Mouse (Mus musculus) gastrocnemius, adult 18-20 months (tissue): Measurements from ENCODE around the gene Sdhaf1. TPM values are rescaled to one million over a fixed set of nuclear protein-coding genes. Genes with fewer than 3 reads are reported as not detected.

ENCODE experiments used
- DNase-seq: peaks from one replicate; pipeline ENCODE4 v3.0.0; 2021; ENCODE audit warnings: low spot score
- total RNA-seq, 2 experiments: library from RNA; stranded (reverse); gene quantifications; 2 replicates each; pipeline ENCODE4 v1.2.3; 2021

Gene Sdhaf1
- total RNA-seq, 2 experiments from 2014 or later: 6.5 to 7.6 TPM

- no peak for DNase-seq
These were observed 2.7 kb upstream of the Sdhaf1 start for GRCm38 (mm10) chr7:30326427-30326826.

GRCm38 (mm10) chr7:30325364-30325763, 1.7 kb upstream of the Sdhaf1 start:
- DNase-seq: peak; percentile 25

- no peak for DNase-seq
These were observed 727 bp upstream of the Sdhaf1 start for GRCm38 (mm10) chr7:30324300-30324944.

GRCm38 (mm10) chr7:30322865-30323264, 830 bp downstream of the Sdhaf1 start:
- no peak for DNase-seq

GRCm38 (mm10) chr7:30322285-30322667, 1.4 kb downstream of the Sdhaf1 start:
- DNase-seq: peak; percentile 98

- DNase-seq: peak; percentile 62
These were observed 2.0 kb downstream of the Sdhaf1 start, which contains the start of gene E130208F15Rik for GRCm38 (mm10) chr7:30321539-30322284. Gene E130208F15Rik (plus strand): TSS chr7:30321740.

- DNase-seq: no peak
These were observed 2.7 kb downstream of the Sdhaf1 start for GRCm38 (mm10) chr7:30320946-30321345.

GRCm38 (mm10) chr7:30318142-30318541, 5.6 kb downstream of the Sdhaf1 start:
- no peak for DNase-seq

GRCm38 (mm10) chr7:30315559-30316529, 7.9 kb downstream of the Sdhaf1 start:
- DNase-seq: no peak

- DNase-seq: no peak
These were observed 9.0 kb downstream of the Sdhaf1 start, which contains the start of gene Syne4 for GRCm38 (mm10) chr7:30314721-30315155. Gene Syne4 (plus strand): TSS chr7:30314807.

- DNase-seq: no peak
These were observed 9.9 kb downstream of the Sdhaf1 start for GRCm38 (mm10) chr7:30313666-30314320.

GRCm38 (mm10) chr7:30310136-30310535, 13.6 kb downstream of the Sdhaf1 start:
- DNase-seq: no peak

GRCm38 (mm10) chr7:30309395-30310129, 14.1 kb downstream of the Sdhaf1 start:
- DNase-seq: no peak

- DNase-seq: peak; percentile 96
These were observed 15.4 kb downstream of the Sdhaf1 start, which contains the start of gene Alkbh6 for GRCm38 (mm10) chr7:30308076-30309005. Gene Alkbh6 (plus strand): TSS chr7:30308717.

GRCm38 (mm10) chr7:30306083-30306779, 17.5 kb downstream of the Sdhaf1 start:
- DNase-seq: no peak

GRCm38 (mm10) chr7:30300914-30301313, 22.8 kb downstream of the Sdhaf1 start:
- DNase-seq: peak; percentile 22

GRCm38 (mm10) chr7:30297266-30297665, 26.4 kb downstream of the Sdhaf1 start:
- no peak for DNase-seq

GRCm38 (mm10) chr7:30296816-30297215, 26.9 kb downstream of the Sdhaf1 start:
- no peak for DNase-seq
